ENCODE assay signal across 23 mouse cellular contexts in the genomic region with DNA sequence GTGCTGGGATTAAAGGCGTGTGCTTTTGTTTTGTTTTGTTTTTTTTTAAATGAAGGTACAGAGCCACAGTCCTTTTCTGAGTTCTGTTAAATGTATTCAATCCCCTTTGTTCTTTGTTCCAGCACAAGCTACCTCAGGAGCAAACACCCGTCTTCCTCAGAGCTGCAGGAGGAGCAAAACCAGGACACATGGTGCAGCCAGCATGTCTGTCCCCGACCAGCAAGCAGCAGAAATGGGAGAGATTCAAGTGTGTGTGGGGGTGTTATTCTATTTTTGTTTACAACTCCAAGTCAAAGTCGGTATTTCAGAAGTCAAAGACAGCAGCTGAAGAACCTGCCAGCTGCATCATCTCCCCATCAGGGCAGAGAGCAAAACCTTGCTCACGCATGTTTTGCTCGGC.
"Had no signal": no experiment of that assay in that cellular context is flagged by ENCODE, and none has a peak within 500 bp of the region (broad histone marks: within the 10 kb centered on the region; RNA-seq: fewer than 3 reads in every experiment).

No protein-coding gene starts in this region.

- H3K4me1 ChIP-seq: heart, embryonic 10.5 days; heart, embryonic 12.5 days; kidney, embryonic 15.5 days; limb, embryonic 13.5 days; limb, embryonic 15.5 days; liver, embryonic 12.5 days had no signal

- DNase-seq: gastrocnemius, postnatal 14 days; gastrocnemius, postnatal 36 days; heart, adult 18-20 months; heart, postnatal 10 days; kidney, adult 11 months; kidney, adult 2 months; kidney, adult 9 months; kidney, postnatal 14 days; kidney, postnatal 36 days; layer of hippocampus, adult 9-11 months; layer of hippocampus, postnatal 36 days; left cerebral cortex, postnatal 4 days had no signal

- ATAC-seq: hindbrain, postnatal 0 days; intestine, embryonic 16.5 days; liver, embryonic 12.5 days had no signal

- H3K27ac ChIP-seq: heart, embryonic 10.5 days; hindbrain, embryonic 13.5 days; hindbrain, embryonic 15.5 days; hindbrain, postnatal 0 days; kidney, embryonic 15.5 days; kidney, postnatal 0 days; limb, embryonic 13.5 days; limb, embryonic 15.5 days; liver, embryonic 12.5 days had no signal

- H3K4me3 ChIP-seq: heart, embryonic 10.5 days; heart, embryonic 12.5 days; hindbrain, embryonic 13.5 days; hindbrain, embryonic 15.5 days; kidney, embryonic 15.5 days; limb, embryonic 13.5 days; limb, embryonic 15.5 days; liver, embryonic 12.5 days had no signal
